Mouse (Mus musculus): ENCODE data around the gene Smg6.

DNA sequence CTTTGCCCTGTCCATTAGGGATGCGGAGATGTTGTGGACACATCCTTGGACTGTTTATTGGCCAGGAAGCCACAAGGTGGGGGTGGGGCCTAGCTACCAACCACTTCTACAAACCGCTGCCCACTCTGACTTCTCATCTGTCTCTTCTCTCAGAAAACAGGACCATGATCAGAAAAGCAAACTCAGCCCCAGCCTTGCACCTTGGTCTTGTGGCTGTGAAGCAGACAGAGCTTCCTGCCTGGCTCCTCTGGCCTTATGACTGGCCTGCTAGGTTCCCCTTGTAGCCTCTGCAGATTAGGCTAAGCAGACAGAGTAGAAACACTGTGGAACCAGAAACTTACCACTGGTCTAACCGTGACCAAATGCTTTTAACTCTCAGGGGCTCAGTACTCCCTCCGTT is 283.7 kb downstream of the Smg6 start:
- TF ChIP-seq CTCF (IDR thresholded peaks at IDR 0.05; ENCODE audit: low read depth) (no peak), EP300 (IDR thresholded peaks at IDR 0.05; ENCODE audit: low read depth) (no peak)
